Mouse (Mus musculus): Measurements from ENCODE around the gene Ptpn1.
A peak's percentile ranks its signal among the peaks of the same experiment; 100 is the strongest.

Ptpn1 gene

GRCm38 (mm10) chr2:167931985-167932726 is at the start of gene Ptpn1:
Ptpn1 (plus strand) TSS chr2:167932057.
- DNase-seq (ENCODE audit: low spot score in 2 of 2): peak; percentile 97 to 99

- DNase-seq (ENCODE audit: low spot score in 2 of 2): no peak
Measured at GRCm38 (mm10) chr2:167886485-167886884, 45.4 kb upstream of the Ptpn1 start.

GRCm38 (mm10) chr2:167887516-167888347 is 44.1 kb upstream of the Ptpn1 start:
- no peak for DNase-seq (ENCODE audit: low spot score in 2 of 2)

DNA sequence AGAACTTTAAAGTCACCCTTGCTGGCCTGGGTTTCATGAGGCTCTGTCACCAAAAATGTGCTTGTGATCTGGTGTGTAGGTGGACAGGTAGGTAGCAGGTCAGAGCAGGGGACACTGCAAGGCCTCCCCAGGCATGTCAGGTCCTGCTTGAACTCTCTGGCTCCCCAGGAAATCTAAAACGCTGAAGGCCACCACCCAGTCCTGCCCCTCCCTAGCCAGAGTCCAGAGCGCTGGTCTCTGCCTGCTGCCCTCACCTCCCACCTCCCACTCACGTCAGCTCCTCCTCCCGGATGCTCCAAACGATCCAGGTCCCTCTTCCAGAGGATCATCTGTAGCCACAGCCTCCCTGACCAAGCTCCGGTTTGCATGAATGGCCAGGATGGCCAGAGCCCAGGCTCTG is 43.0 kb upstream of the Ptpn1 start:
- no peak for DNase-seq (ENCODE audit: low spot score in 2 of 2)

DNA sequence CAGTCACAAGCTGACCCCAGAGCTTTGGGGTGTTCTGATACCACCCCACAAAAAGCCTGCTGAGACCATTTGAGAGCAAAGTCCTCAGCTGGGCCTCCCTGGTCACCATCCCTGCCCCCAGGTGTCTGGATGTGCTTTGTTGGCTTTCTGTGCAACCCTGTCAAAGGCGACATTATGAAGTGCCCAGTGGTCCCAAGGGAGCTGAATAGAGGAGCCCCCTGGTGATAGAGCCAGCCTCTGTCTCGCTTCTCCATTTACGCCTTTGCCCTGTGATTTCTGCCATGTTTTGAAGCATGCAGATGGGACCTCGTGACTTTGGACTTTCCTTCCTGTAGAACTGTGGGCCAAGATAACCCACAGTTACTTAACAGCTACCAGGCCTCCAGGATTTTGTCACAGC is 42.0 kb upstream of the Ptpn1 start:
- DNase-seq (ENCODE audit: low spot score in 2 of 2): no peak

- peak; percentile 19 to 26 for DNase-seq (ENCODE audit: low spot score in 2 of 2)
Measured at GRCm38 (mm10) chr2:167891908-167892307, 39.9 kb upstream of the Ptpn1 start.

DNA sequence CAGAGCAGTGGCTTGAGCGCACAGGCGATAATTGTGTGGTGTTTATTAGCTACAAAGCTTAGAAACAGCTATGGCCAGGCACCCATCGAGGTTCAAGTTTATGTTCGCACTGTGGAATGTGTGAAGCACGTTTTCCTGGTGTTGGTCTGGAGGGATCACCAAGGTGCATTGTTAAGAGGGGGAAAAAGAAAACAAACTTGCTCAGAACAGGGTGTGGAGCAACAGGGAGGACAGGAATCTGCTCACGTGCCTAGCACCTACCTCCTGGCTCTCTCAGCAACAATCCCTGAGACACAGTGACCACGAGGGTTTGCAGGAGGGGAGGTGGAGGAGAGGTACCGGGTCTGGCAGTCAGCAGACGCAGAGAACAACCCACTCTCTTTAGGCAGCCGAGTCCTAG is 38.2 kb upstream of the Ptpn1 start:
- DNase-seq (ENCODE audit: low spot score in 2 of 2): no peak

- peak; percentile 57 to 84 for DNase-seq (ENCODE audit: low spot score in 2 of 2)
Measured at GRCm38 (mm10) chr2:167894948-167895372, 36.9 kb upstream of the Ptpn1 start.

GRCm38 (mm10) chr2:167897896-167898295 is 34.0 kb upstream of the Ptpn1 start:
- peak in 1 of 2 experiments; percentile 23 for DNase-seq (ENCODE audit: low spot score in 2 of 2)

DNA sequence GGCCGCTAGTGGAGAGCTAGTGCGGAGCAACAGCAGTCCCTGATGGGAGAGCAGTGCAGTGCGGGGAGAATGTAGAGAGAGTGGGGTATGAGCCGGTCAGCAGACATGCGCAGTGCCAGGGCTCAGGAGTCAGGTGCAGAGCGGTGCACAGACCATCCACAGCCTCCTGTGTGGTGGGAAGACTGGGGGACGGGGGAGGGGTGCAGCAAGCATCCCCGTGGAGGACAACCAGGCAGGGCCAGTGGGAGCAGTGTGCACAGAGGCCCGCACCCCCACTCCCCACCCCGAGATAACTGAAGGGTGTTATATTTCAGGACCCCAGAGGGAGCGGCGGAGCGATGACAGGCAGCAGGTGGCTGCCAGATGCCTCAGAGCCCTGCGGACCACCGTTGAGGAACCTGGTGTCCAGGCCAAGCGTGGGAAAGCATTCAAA is 31.9 kb upstream of the Ptpn1 start:
- no peak for DNase-seq (ENCODE audit: low spot score in 2 of 2)

- DNase-seq (ENCODE audit: low spot score in 2 of 2): no peak
Measured at GRCm38 (mm10) chr2:167902116-167902703, 29.6 kb upstream of the Ptpn1 start.

DNA sequence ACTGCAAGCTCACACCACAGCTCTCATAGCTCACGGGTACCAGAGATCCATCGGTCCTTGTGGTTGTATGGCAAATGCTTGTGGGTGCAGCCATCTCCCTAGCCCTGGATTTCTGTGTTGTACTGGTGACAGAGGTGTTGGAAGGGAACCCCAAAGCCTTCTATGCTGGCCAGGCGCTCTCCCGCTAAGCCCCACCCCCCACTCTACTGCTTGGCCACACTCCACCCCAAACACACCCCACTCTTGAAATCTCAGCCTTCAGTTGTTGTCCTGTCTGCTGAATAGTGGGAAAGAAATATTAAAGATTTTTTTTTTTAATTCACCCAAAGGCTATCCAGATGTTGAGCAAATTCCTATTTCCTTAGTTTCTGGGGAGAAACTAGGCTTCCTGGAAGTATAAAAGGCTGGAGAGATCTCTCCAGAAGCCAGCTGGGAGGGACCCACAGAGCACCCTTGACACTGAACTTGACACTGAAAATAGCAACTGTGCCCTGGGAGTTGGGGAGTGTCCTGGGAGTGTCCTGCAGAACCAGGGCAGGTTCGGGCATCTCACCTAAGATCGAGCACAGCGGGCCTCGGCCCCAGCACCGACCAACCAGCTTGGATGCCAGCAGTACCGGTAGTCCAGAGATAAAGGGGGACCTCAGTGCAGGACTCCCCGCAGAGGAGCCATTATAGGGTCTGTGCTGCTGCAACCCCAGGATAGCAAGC is 28.5 kb upstream of the Ptpn1 start:
- no peak for DNase-seq (ENCODE audit: low spot score in 2 of 2)

GRCm38 (mm10) chr2:167904621-167905367 is 27.1 kb upstream of the Ptpn1 start:
- DNase-seq (ENCODE audit: low spot score in 2 of 2): no peak

- no peak for DNase-seq (ENCODE audit: low spot score in 2 of 2)
Measured at GRCm38 (mm10) chr2:167905561-167905960, 26.3 kb upstream of the Ptpn1 start.

GRCm38 (mm10) chr2:167906729-167907128 is 25.1 kb upstream of the Ptpn1 start:
- no peak for DNase-seq (ENCODE audit: low spot score in 2 of 2)

DNA sequence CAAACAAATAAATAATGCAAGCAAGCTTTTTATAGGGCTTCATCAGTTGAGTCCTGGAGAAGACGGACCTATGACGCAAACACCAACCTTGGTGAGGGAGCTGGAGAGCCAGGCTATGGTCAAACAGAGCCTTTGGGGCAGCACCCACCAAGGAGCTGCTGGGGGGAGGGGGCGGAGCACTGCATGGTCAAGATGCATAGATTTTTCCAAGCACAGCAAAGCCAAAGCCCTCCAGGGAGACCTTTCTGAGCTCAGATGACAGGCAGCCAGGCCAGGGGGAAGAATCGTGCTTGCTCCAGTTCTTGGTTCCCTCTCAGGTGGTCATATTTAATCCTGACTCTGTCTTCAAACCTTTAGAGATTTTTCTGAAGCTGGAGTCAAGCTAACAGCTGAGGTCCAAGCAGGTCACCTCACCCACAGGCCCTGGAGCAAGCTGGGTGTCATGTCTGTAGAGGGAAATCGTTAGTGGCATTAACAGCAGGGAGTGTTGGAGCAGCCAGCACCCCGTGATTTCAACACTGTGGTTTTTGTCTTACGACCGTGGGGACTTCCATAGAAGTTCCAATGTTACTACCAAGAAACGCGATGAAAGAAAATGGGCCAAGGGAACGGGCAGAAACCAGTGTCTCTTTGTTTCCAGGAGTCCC is 22.2 kb upstream of the Ptpn1 start:
- DNase-seq (ENCODE audit: low spot score in 2 of 2): no peak

- no peak for DNase-seq (ENCODE audit: low spot score in 2 of 2)
Measured at GRCm38 (mm10) chr2:167910178-167910540, 21.7 kb upstream of the Ptpn1 start.

GRCm38 (mm10) chr2:167911511-167911910 is 20.3 kb upstream of the Ptpn1 start:
- DNase-seq (ENCODE audit: low spot score in 2 of 2): no peak

GRCm38 (mm10) chr2:167919081-167919480 is 12.8 kb upstream of the Ptpn1 start:
- no peak for DNase-seq (ENCODE audit: low spot score in 2 of 2)

- DNase-seq (ENCODE audit: low spot score in 2 of 2): no peak
Measured at GRCm38 (mm10) chr2:167920041-167920440, 11.8 kb upstream of the Ptpn1 start.
